Mouse (Mus musculus): ENCODE results near the gene Izumo1.

DNA sequence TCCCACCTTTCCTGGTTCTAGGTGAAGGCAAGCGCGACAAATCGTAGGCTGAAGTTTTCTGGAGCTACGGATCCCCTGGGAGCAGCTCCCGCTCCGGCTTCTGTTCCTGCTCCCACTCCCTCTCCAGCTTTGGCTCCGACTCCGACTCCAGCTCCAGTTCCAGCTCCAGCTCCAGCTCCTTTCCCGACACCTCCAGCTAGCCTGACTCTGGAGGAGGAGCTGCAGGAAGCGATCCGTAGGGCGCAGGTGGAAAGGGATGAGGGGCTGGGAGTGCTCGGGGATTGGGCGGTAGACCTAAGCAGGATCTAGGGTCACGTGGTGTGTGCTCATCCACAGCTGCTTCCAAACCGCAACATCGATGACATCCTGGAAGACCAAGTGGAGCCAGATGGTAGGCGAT lies 22.6 kb downstream of the Izumo1 start:
- TF ChIP-seq POLR2A (IDR thresholded peaks at IDR 0.05; ENCODE audit: low read depth, low read length) (no peak), ZNF384 (IDR thresholded peaks at IDR 0.05; ENCODE audit: low read depth, low read length) (no peak), PAX5 (IDR thresholded peaks at IDR 0.05; ENCODE audit: low read length) (no peak), CTCF (conservative IDR thresholded peaks at IDR 0.05 in 1 of 2, IDR thresholded peaks at IDR 0.05 in 1 of 2; ENCODE audit: low read depth in 2 of 2, low read length in 2 of 2) (no peak), HCFC1 (IDR thresholded peaks at IDR 0.05; ENCODE audit: low read depth, low read length) (no peak), BHLHE40 (IDR thresholded peaks at IDR 0.05; ENCODE audit: low read depth, low read length) (no peak)

All from CH12.LX (cell line).